Mouse (Mus musculus) heart, embryonic 10.5 days (tissue): ENCODE measurements around the gene Filip1l. TPM values are rescaled to one million over a fixed set of nuclear protein-coding genes. Genes with fewer than 3 reads are reported as not detected.

Experiments used
- DNase-seq: peaks from one replicate; pipeline ENCODE4 v3.0.0-alpha.2; 2017; ENCODE audit warnings: low spot score
- H3K27ac ChIP-seq: fragments of 300-500 bp; sonication (generic); 2 replicates; pipeline ENCODE4 v1.5.1; 2016; ENCODE audit warnings: mild to moderate bottlenecking
- H3K27me3 ChIP-seq: fragments of 300-500 bp; sonication (generic); 2 replicates; pipeline ENCODE4 v1.6.1; 2016; ENCODE audit warnings: mild to moderate bottlenecking; ENCODE audit not compliant: poor library complexity, insufficient read depth, severe bottlenecking
- H3K36me3 ChIP-seq: fragments of 300-500 bp; sonication (generic); 2 replicates; pipeline ENCODE4 v1.6.1; 2016; ENCODE audit warnings: mild to moderate bottlenecking, moderate library complexity
- H3K4me1 ChIP-seq: fragments of 300-500 bp; sonication (generic); 2 replicates; pipeline ENCODE4 v1.6.1; 2016; ENCODE audit warnings: mild to moderate bottlenecking
- H3K4me3 ChIP-seq: fragments of 300-500 bp; sonication (generic); 2 replicates; pipeline ENCODE4 v1.5.1; 2016; ENCODE audit warnings: mild to moderate bottlenecking, moderate library complexity
- H3K9me3 ChIP-seq: fragments of 300-500 bp; sonication (generic); 2 replicates; pipeline ENCODE4 v1.6.1; 2016; ENCODE audit warnings: mild to moderate bottlenecking, moderate library complexity
- WGBS: fragments of 180-500 bp; shearing (Covaris S2); methylation state at CpG from one replicate; pipeline ENCODE4 v1.1.7; 2016; 5-methylcytosine and 5-hydroxymethylcytosine counted together
- polyA plus RNA-seq: library from polyadenylated mRNA; unstranded; fragments of >200 nt; fragmentation: Nextera tagmentation; extraction: Ambion mirVana; gene quantifications from 2 replicates; pipeline ENCODE4 v1.2.1, GENCODE M21; 2016

The Filip1l gene
- polyA plus RNA-seq, 1 experiment from 2014 or later = 20.3 TPM

DNA sequence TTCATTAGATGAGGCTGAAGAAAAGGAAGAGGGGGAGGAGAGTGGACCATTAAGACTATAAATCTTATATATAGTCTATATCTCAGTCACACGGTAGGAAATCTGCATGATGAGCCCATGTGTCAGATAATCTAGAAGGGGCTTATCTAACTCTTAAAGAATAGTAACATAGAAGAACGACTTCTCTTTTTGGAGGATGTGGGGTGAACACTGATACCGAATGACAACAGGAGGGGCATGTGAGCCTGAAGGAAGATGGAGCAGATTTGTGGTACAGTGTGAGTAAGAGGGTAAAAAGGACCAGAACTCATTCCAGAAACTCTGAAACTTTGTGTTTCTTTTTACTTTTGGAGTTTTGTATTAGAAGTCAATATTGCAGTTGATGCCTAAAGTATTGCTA is 156.2 kb downstream of the Filip1l start:
- 70% methylated on average over 3 of the region's 3 CpGs for WGBS
- Histone ChIP-seq H3K27ac (no peak overlapping the region), H3K27me3 (no peaks in the 10 kb centered on the region)

DNA sequence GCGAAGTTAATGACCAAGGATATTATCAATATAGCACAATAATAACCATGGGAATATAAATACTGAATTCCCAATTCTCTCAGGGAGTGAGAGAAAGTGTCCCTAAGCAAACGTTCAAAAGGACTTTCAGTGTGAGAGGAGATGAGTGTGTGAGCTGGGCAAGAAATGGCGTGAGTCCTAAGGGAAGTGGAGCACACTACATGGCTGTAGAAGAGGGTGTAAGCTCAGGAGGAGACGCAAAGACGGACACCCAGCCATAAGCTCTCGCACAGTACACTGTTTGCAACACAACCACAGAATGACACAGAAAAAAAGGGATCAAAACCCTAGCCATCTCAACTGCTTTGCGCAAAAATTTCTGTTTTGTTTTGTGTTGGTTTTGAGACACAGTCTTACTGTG is 160.7 kb downstream of the Filip1l start:
- WGBS = 89% methylated on average over 7 of the region's 7 CpGs
- no peak for DNase-seq

More for the DNA sequence above, 156.2 kb downstream of the Filip1l start:
- H3K9me3 ChIP-seq = no peaks in the 10 kb centered on the region
- H3K36me3 ChIP-seq = no peaks in the 10 kb centered on the region
- H3K4me1 ChIP-seq = no peaks in the 10 kb centered on the region
- no peak overlapping the region for H3K4me3 ChIP-seq
- no peak for DNase-seq

DNA sequence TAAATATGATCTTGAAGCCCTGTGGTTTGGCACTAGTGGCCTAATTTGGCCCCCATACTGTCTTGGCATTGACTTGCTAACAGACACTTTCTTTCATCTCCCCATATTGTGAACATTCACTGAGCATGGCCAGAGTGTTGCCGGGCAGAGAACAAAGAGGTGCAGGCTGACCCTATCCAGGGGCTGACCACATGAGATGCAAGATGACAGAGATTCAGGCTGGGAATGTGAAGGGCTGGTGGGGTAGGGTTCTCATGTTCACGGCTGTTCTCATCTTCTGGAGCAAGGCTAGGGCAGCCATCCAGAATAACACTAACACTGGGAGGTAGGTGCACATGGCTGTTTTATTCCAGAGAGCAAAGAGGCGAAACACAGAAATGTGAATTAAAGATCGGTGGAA is 161.5 kb downstream of the Filip1l start:
- H3K4me1 ChIP-seq = peaks cover 8% of the 10 kb centered on the region; the same call in 1 of the 2 replicates
- H3K4me3 ChIP-seq = no peak overlapping the region
- H3K36me3 ChIP-seq = no peaks in the 10 kb centered on the region
- no peak overlapping the region for H3K27ac ChIP-seq
- DNase-seq = no peak
- no peaks in the 10 kb centered on the region for H3K27me3 ChIP-seq
- WGBS = 80% methylated on average over 4 of the region's 4 CpGs
- no peaks in the 10 kb centered on the region for H3K9me3 ChIP-seq

More for the DNA sequence above, 160.7 kb downstream of the Filip1l start:
- Histone ChIP-seq H3K36me3 (no peaks in the 10 kb centered on the region), H3K4me1 (peaks cover 8% of the 10 kb centered on the region; the same call in 1 of the 2 replicates), H3K27ac (no peak overlapping the region), H3K9me3 (no peaks in the 10 kb centered on the region), H3K4me3 (no peak overlapping the region), H3K27me3 (no peaks in the 10 kb centered on the region)

DNA sequence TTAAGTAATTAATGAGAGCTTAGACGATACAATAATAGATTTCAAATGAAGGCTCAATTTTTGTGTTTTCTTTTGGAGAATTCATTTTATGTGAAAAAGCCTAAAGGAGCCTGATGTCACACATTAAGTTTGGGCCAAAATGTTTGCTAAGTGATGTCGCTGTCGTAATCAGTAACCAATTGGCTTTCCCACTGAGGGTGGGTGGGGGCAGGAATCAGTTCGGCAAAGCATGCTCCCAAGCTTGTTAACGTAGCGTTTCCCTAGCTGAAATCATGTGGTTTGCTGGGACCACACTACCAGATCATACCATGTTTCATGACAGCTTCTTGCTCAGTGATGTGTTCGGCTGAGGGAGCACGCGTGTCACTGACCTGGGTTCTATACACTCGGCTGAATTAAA is 162.7 kb downstream of the Filip1l start:
- Histone ChIP-seq H3K27ac (no peak overlapping the region), H3K9me3 (no peaks in the 10 kb centered on the region), H3K4me3 (no peak overlapping the region), H3K4me1 (peaks cover 8% of the 10 kb centered on the region; the same call in 1 of the 2 replicates), H3K36me3 (no peaks in the 10 kb centered on the region), H3K27me3 (no peaks in the 10 kb centered on the region)
- 76% methylated on average over 10 of the region's 10 CpGs for WGBS
- DNase-seq = no peak

DNA sequence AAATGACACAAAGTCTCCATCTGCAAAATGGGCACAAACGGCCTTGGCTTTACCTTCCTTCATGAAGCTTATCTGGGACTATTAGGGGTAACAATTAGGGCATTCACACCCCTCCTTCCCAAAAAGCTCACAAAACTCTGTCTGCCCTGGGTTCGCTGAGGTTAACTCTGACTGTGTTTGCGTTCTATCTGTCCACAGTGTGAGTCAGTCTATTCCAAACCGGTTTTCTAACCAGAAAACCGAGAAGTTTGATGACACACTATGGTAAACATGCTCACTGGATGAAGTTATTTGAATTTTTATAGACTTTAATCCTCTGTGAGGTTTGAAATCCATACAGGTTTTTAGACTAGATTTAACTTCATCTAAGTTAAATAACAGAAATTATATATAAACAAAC is 172.2 kb downstream of the Filip1l start:
- WGBS = 81% methylated on average over 5 of the region's 5 CpGs
- Histone ChIP-seq H3K4me1 (peaks cover 21% of the 10 kb centered on the region), H3K36me3 (no peaks in the 10 kb centered on the region), H3K9me3 (no peaks in the 10 kb centered on the region), H3K4me3 (no peak overlapping the region), H3K27ac (no peak overlapping the region), H3K27me3 (no peaks in the 10 kb centered on the region)
- no peak for DNase-seq

DNA sequence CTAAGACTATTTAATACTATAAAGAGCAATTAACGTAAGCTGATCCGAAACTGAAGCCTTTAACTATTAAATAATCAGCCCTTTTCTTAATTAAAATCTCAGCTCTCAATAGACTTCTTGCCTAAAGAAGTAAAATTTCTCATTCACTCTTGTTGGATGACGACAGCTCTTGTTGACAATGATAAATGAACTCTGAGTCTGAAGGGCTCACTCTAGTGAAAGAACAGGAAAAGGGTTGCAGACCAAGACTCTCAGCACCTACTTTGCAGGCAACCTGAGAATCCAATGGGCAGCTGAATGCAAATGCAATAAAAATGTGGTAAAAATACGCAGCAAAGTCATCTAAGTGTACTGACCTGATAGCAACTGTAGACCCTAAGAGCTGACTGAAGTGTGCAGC is 172.6 kb downstream of the Filip1l start:
- 64% methylated on average over 4 of the region's 4 CpGs for WGBS
- Histone ChIP-seq H3K27ac (no peak overlapping the region), H3K4me1 (peaks cover 21% of the 10 kb centered on the region), H3K27me3 (no peaks in the 10 kb centered on the region), H3K4me3 (no peak overlapping the region), H3K36me3 (no peaks in the 10 kb centered on the region), H3K9me3 (no peaks in the 10 kb centered on the region)
- DNase-seq = no peak

DNA sequence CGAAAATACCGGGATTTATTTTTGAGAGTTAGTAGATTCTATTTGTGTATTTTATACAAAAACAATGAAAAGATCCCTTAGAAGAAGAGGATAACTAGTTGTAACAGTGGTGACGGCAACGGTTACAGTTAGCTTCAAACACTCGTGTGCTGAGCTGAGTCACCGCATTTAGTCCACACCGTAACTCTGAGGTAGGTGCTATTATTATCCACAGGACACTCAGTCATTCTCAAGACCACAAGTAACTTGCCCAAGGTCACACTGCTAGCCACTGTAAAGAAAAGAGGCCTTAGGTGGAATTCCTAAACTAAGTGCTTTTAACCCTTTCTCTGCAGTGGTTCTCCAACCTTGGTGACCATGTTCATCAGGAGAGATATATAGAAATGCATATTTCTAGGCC is 174.0 kb downstream of the Filip1l start:
- Histone ChIP-seq H3K9me3 (no peaks in the 10 kb centered on the region), H3K27me3 (no peaks in the 10 kb centered on the region), H3K4me3 (no peak overlapping the region), H3K36me3 (no peaks in the 10 kb centered on the region), H3K27ac (peak overlapping the region; percentile 69), H3K4me1 (peaks cover 21% of the 10 kb centered on the region)
- DNase-seq = no peak
- 55% methylated on average over 7 of the region's 7 CpGs for WGBS

DNA sequence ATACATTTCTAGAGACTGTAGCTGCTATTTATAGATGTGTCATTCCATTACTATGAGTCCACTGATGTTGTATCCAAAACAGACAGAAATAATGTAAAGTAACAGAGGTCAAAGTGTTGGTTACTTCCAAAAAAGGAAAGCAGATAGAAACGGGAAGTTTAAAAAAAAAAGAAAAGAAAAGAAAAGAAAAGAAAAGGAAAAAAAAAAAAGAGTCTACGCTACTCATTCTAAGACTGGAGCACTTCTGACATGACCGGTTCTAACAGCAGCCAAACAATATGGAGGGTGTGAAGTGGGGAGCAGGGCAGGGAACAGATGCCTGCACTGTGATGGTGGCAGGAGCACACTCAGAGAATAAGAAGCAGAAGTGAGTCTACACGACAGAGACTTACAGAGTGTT is 175.6 kb downstream of the Filip1l start:
- DNase-seq = no peak
- no peaks in the 10 kb centered on the region for H3K27me3 ChIP-seq
- no peak overlapping the region for H3K4me3 ChIP-seq
- peaks cover 21% of the 10 kb centered on the region for H3K4me1 ChIP-seq
- H3K27ac ChIP-seq = peak overlapping the region; percentile 22; the same call in 1 of the 2 replicates
- WGBS = 75% methylated on average over 4 of the region's 4 CpGs
- no peaks in the 10 kb centered on the region for H3K36me3 ChIP-seq
- H3K9me3 ChIP-seq = no peaks in the 10 kb centered on the region

DNA sequence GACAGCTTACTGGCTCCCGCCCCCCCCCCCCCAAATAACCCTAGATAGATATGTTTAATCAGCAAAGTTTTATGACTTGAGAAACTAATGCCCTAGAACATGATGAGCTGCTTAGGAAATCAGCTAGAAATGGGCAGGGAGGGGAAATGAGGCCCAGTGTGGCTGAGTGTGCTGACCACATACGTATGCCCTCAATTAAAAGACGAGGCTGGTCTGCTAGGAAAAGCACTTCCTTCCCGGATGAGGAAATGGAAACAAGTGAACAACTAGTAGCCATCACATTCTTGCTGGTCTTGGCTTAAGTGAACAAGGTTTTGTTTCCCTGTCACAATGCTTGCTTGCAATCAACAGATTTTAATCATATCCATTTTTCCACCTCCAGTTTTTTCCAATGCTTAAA is 177.7 kb downstream of the Filip1l start:
- H3K27ac ChIP-seq = no peak overlapping the region
- DNase-seq = no peak
- 72% methylated on average over 4 of the region's 4 CpGs for WGBS
- H3K36me3 ChIP-seq = no peaks in the 10 kb centered on the region
- no peak overlapping the region for H3K4me3 ChIP-seq
- H3K9me3 ChIP-seq = no peaks in the 10 kb centered on the region
- H3K4me1 ChIP-seq = peaks cover 21% of the 10 kb centered on the region
- no peaks in the 10 kb centered on the region for H3K27me3 ChIP-seq

DNA sequence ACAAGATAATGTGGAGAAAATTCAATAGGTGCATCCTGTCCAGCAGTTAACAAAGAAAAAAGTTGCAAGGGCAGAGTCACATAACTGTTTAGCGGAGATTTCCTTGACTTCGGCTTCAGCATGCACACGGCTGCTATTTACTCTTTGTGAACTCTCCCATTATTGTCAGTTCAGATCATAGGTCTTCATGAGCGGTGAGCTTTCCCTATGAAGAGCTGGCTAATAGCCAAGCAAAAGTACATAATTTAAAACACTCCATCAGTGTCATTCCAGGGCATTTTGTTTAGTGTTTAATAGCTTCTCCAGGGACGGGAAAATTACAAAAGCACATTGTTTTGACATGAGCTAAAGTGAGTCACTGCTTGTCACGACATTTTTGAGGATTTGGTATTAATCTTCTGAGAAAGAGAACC is 179.2 kb downstream of the Filip1l start:
- H3K27ac ChIP-seq = no peak overlapping the region
- 66% methylated on average over 6 of the region's 6 CpGs for WGBS
- no peak overlapping the region for H3K4me3 ChIP-seq
- peaks cover 12% of the 10 kb centered on the region; the same call in 1 of the 2 replicates for H3K4me1 ChIP-seq
- no peaks in the 10 kb centered on the region for H3K36me3 ChIP-seq
- no peaks in the 10 kb centered on the region for H3K9me3 ChIP-seq
- no peaks in the 10 kb centered on the region for H3K27me3 ChIP-seq
- DNase-seq = no peak

DNA sequence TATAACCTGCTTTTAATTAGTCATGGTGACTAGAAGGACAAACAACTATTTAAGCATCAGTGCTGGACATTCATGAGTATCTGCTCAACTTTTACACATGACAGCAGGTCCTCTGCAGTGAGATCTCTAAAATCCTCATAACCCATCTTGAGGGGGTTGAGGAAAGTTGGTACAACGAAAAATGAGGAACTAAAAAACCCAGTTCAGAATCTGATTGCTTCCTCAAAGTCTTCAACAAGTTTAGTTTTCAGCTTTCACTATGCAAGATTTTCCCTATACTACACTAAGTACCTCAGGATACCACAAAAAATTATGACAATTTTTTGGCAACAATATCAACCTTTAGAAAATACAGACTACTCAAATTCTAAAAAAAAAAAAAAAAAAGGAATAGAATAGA is 181.5 kb downstream of the Filip1l start:
- H3K4me3 ChIP-seq = no peak overlapping the region
- no peaks in the 10 kb centered on the region for H3K9me3 ChIP-seq
- DNase-seq = no peak
- no peaks in the 10 kb centered on the region for H3K27me3 ChIP-seq
- H3K27ac ChIP-seq = no peak overlapping the region
- H3K4me1 ChIP-seq = 0 out of 2 replicates have a peak, but pooled peaks cover 3% of the 10 kb centered on the region
- H3K36me3 ChIP-seq = no peaks in the 10 kb centered on the region
- WGBS = 74% methylated on average over 1 of the region's 1 CpGs

DNA sequence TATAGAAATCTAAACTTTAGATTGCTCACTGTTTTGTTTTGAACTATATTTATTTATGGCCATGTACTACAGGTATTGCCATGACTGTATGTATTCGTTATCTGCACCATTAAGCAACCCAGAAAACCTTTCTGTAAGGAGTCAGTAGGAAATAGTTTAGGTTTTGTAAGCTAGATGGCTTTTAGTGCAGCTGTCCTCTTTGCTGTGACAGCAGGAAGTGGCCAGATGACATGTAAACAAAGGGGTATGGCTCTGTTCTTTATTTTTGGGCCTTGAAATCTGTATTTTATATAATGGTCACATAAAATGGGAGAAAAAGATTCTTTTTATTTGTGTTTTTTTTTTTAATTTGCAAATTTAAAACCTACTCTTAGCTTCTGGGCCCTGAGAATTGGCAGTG is 181.9 kb downstream of the Filip1l start:
- no peak for DNase-seq
- Histone ChIP-seq H3K4me1 (0 out of 2 replicates have a peak, but pooled peaks cover 3% of the 10 kb centered on the region), H3K4me3 (no peak overlapping the region), H3K27me3 (no peaks in the 10 kb centered on the region), H3K27ac (no peak overlapping the region), H3K36me3 (no peaks in the 10 kb centered on the region), H3K9me3 (no peaks in the 10 kb centered on the region)
- 76% methylated on average over 1 of the region's 1 CpGs for WGBS

DNA sequence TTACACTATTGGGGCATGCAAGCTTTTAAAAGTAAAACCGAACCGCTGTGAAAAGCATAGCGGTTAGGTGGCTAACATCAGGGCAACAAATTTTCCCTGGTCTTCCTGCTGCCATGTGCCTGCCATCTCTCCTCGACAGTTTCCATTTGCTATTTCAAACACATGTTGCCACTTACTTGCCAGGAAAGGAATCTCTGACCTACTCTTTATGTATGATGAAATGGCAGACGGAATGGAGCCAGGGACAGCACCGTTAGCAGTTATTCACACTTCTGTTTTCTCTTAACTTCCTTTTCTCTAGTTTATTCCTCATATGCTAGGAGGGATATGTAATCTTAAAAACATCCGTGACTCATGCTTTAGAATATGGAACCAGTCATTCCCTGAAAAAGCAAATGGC is 183.6 kb downstream of the Filip1l start:
- Histone ChIP-seq H3K27ac (no peak overlapping the region), H3K4me1 (0 out of 2 replicates have a peak, but pooled peaks cover 3% of the 10 kb centered on the region), H3K9me3 (no peaks in the 10 kb centered on the region), H3K36me3 (no peaks in the 10 kb centered on the region), H3K27me3 (no peaks in the 10 kb centered on the region), H3K4me3 (no peak overlapping the region)
- no peak for DNase-seq
- 80% methylated on average over 7 of the region's 7 CpGs for WGBS

DNA sequence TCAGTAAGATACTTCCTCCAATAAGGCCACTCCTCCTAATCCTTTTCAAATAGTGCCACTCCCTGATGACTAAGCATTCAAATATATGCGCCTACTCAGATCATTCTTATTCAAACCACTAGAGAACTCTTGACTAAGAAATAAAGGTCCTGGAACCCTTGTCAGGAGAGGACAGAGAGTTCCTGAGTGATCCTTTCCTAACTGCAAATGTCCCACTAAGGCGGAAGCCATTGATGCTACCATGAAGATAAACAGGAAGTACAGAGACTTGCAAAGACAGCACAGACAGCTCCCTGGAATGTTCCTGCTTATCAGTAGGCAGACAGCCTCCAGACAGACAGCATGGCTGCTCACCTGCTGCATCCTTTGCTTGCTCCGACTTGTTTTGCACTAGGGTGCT is 190.3 kb downstream of the Filip1l start:
- Histone ChIP-seq H3K9me3 (no peaks in the 10 kb centered on the region), H3K4me1 (peaks cover 9% of the 10 kb centered on the region), H3K27ac (no peak overlapping the region), H3K27me3 (no peaks in the 10 kb centered on the region), H3K4me3 (no peak overlapping the region), H3K36me3 (no peaks in the 10 kb centered on the region)
- 83% methylated on average over 3 of the region's 3 CpGs for WGBS
- no peak for DNase-seq
